Mouse (Mus musculus): ENCODE results near the gene Grm5.

The Grm5 gene

DNA sequence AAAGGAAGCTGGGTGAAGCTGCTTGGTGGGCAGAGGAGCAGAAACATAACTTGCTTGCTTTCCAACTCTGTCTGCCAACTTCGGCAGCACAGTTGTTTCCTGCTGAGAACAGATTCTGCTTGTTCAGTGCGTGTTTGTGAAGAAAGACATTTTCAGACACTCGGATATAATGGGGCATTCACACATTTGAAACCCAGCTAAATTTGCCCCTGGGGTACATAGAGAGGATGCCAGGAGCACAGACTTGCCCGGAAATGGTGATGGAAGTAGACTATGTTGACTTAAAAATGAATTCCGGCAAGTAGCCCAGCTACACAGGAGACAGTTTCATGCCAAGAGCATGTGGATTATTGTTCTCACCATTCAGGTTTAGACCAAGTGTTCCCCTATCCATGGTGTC is 342.0 kb downstream of the Grm5 start:
- no peak for DNase-seq

DNA sequence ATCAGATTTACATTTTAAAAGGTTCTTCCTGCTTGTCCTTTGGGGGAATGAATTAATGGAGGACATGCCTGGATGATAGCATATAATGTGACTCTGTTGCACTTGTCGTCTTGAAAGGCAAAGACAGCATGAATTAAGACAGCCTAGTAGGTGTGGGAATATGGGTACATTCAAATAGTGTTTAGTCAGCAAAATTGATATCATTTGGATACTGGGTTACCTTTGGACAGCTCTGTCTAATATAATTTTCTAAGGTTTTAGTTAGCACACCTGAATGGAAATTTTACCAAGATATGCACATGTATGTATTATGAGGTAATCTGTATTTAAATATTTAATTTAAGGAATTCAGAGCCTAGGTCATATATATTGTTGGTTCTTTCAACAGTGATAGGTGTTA is 353.4 kb downstream of the Grm5 start:
- no peak for DNase-seq

DNA sequence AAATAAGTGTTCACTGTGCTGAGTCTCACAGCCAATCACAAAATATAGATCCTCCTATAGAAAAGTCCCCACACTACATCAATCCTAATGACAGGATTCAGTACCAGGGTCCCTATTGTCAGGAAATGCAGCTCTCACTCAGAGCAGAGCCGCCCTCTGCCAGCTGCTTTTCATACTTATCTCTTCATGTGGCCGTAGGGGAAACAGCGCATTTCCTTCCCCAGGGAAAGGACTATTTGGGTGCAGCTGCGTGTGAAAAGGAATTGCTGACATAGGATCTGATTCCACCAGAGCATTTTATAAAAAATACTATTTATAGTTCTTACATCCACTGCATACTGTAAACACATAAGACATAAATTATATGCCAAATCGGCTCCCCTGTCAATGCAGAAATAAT is 354.3 kb downstream of the Grm5 start:
- DNase-seq, result no peak

DNA sequence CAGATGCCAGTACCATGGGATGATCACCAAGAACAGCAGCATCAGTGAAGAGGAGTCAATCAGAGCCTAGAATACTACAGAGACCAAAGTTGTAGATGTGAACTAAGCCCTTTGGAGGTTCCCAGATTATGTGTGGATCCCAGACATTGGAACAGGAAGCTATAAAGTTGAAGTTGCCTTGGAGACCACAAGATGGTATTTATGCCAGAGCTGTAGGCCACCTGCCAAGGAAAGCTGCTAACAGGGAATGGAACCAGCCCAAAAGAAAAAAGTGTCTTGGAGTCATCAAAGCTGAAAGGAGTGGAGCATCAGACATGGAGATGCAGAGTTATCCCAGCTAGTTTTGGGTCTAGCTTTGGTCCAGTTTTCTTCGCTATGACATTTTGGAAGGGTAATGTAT is 366.2 kb downstream of the Grm5 start:
- no peak for DNase-seq

DNA sequence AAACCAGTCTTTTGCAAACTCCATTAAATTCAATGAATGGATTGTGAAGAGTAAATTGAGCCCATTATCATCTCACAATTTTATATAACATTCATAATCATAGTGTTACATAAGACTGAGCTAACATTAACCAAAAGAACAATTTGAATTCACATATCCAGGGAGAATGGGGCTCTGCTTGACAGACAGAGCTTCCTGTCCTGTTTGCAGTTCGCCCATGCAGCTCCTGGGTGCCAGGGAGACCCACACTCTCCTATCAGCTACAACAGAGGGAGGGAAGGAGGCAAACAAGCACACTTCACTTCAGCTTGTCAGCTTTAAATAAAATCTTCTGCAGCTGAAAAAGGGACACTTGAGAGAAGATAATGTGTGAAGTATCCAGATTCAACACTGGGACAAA is 389.2 kb downstream of the Grm5 start:
- DNase-seq, result no peak

DNA sequence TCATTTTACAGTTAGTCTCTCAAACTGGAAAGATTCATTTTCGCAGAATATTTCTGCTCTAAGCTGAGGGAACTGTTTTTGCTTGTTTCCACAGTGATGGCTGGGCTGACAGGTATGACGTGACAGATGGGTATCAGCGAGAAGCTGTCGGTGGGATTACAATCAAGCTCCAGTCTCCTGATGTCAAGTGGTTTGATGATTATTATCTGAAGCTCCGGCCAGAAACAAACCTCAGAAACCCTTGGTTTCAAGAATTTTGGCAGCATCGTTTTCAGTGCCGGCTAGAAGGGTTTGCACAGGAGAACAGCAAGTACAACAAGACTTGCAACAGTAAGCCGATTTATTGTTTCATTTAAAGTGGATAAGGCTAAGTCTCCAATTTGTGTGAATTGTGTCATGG is 391.1 kb downstream of the Grm5 start:
- no peak for DNase-seq

DNA sequence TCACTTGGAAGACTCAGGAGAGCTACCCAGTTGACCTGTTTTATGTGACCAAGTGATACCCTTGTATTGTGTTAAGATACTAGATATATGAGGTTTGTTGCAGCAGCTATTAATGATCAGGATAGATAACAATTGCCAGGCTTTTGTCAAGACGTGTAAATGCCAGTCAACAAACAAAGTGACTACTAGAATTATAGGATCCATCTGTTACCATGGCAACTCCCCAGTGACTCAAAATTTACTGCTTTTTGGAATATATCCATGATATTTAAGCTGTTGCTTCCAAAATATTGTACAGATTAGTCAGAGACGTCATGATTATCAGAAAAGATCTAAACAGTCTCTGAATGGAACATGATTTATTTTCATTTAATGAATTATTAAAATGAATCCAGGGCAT is 399.5 kb downstream of the Grm5 start:
- DNase-seq, result no peak

DNA sequence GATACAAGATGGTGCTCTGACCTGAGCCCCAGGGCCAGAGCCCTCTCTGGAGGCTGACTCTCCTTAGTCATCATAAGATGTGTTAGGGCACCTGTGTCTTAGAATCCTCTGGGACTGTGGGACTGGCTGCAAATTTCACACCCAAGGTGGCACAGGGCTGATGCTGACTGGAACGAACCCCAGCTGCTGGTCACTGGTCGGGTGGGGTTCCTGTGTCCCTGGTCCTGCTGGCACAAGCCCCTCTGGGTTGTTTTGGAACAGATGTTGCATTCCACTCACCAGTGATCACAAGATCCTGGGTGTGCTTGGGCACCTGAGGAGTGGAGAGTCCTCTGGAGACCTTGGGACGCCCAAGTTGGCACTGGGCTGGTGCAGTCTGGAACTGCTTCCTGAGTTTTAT is 430.5 kb downstream of the Grm5 start:
- DNase-seq, result no peak

DNA sequence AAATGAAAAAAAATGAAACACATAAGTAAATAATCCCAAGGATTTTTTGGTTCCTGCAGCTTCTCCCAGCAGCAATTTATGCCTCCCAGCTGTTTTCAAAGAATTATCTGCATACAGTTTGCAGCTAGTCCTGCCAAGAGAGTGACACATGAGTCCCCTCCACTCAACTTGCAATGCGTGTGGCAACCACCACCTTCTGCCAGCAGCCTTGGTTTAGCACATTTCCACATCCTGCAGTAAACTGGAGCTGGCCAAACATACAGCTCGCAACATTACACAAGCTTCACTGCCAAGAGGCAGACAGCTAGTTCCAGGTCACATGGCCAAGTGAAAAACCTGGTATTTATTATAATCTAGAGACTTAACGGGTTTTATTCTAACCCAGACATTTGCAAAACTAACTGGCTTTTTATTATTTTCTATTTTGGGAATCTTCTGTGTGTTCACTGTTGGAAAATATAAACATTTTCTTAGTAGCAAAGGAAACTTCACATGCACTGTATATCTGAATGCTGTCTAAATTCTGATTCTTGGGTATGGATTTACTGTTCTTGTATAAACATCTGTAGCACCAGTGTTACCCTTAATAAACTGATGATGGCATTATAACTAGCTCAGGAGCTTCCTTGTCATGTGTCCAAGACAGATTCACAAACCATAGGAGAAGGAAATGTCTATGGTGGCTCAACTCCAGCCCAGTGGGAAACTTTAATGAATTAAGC is 443.6 kb downstream of the Grm5 start:
- no peak for DNase-seq

DNA sequence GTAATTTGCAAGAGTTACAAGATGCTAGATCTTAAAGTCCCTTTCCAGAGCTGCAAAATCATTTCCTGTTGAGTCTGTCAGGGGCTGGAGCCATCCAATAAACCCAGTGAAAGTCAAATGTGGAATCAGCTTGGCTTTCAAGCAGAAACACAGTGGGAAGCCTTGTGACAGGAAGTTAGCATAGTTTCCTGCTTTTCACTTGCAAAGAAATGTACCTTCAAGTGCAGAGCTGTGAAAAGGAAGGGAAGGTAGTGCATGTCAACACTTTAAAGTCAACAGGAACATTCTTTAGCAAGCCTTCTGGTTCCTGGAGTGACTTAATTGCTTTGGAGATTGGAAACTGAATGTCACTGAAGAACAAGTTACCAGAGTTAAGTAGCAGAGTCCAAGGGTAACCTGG is 463.4 kb downstream of the Grm5 start:
- no peak for DNase-seq

DNA sequence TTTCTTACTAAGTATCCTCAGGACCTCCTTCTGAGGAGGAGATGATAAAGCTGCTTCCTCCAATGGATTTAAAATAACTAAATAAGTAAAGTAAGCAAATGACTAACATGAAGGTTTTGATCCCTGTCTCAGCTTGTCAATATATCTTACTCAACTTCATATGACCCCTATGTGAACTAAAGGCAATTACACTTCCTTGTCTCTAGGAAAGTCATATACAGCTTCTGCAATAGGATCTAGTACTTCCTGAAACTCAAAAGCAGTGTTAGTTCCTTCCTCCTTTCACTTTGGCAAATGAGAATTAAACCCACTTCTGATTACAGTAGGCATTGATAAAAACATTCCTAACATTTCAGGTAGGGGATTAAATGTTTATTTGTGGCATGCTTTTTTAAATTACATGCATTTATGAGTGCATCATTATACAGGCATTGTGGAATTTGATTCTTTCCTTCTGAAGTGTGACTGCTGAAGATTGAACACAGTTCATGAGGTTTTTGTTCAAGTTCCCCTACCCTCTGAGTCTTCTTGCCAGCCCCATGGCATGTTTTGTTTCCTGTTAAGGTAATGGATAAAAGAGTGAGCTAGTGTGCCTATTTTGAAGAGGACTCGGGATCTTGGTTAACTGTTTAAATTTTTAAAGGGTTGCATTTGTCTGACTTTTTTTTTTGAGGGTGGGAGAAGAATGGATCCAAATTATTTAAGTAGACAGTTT is 470.4 kb downstream of the Grm5 start:
- no peak for DNase-seq

DNA sequence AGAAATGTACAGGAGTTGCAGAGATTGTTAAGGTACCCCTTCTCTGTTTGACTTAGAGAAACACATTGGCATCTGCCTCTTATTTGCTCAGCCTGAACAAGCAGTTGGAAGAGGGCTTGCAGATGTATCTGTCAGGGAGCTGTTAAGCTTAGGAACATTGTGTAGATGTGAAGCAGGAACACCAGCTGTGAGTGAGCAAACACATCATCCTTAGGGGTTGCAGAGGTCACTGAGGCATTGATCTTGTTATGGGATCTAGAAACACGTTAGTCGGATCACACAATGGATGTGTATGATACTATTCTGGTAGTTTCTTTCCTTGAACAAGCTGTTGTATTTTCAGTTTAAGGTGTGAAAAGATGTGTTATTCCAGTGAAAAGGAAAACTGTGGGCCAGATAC is 472.5 kb downstream of the Grm5 start:
- no peak for DNase-seq

DNA sequence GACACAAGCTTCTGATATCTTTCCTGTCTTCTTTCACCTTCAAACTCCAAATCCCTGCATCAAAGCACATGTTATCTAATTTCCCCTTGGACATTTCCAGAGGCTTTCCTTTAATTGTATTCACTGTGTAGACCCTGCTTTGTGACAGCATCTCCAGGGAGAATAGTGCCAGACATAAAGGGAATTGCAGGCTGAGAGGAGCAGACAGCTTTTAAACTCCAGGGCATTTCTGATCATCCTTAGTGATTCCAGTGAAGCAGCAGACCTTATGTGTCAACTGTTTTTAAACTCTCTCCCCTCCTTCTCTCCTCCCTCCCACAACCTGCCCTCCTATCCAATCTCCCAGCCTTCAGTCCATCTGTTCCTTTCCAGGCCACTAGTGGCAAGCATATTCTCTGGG is 507.1 kb downstream of the Grm5 start:
- no peak for DNase-seq

DNA sequence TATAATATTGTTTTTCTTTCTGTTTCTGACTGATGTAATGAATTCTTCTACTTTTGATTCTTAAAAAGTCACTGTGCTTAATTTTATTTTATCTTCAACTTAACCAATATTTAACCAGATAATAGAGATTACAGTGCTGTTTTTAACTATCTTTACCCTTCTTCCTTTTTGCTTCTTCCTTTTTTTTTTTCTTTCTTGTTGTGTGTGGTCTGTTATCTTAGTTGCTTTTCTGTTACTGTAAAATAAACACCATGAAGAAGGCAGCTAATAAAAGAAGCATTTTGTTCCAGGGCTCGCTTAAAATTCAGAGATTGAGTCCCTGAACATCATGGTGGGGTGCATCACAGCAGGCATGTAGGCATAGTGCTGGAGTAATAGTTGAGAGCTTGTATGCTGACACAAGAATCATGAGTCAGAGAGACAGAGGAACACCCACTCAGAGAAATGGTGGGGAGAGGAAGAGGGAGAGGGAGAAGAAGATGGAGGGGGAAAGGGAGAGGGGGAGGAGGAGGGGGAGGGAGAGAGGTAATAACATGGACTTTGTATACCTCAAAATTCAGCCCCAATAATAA is 512.7 kb downstream of the Grm5 start:
- no peak for DNase-seq

DNA sequence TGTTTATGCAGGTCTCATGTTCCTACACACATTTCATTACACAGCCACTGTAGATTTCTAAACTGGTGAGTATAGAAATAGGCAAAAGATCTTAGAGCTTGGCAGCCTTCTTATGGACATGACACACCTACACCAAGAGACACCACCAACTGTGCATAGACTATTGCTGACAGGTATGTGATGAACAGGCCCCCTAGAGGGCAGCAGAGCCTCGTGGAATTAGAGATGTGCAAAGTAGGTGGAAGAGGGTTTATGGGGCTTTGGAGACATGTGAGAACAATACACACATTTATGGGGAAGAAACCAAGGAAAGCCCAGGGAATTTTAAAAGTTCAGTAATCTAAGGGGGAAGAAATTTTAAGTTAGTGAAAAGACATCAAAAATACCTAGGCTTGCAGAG is 513.7 kb downstream of the Grm5 start:
- peak; percentile 61 for DNase-seq

DNA sequence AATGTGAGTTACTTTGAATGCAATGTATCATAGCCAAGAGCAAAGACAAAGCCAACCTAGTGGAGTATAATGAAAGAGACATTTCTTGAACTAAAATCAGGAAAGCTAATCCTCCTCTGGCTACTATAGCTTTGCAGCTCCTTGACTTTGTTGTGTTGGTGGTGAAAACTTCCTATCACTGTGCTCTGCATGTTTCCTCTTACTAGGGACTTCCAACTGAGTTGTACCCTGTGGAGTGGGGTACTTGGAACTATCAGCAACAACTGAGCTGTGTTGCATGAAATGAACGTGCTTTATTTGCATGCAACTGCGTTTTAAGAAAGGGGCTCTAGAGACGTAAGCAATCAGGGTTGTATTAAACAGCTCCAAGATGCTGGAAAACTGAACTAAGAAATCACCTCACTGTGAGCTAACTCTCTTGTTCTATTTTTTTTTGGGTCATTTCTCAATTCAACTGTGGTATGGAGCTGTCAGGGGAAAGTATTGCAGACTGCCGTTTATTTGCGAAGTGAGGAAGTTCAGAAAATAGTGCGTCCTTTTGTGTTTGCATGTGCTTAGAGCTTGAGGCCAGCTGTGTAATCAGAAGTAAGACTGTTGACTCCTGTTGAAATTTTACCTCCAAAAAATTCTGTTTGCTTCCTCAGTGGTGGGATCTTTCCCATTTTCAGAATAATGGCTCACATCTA is 532.9 kb downstream of the Grm5 start:
- DNase-seq, result no peak

DNA sequence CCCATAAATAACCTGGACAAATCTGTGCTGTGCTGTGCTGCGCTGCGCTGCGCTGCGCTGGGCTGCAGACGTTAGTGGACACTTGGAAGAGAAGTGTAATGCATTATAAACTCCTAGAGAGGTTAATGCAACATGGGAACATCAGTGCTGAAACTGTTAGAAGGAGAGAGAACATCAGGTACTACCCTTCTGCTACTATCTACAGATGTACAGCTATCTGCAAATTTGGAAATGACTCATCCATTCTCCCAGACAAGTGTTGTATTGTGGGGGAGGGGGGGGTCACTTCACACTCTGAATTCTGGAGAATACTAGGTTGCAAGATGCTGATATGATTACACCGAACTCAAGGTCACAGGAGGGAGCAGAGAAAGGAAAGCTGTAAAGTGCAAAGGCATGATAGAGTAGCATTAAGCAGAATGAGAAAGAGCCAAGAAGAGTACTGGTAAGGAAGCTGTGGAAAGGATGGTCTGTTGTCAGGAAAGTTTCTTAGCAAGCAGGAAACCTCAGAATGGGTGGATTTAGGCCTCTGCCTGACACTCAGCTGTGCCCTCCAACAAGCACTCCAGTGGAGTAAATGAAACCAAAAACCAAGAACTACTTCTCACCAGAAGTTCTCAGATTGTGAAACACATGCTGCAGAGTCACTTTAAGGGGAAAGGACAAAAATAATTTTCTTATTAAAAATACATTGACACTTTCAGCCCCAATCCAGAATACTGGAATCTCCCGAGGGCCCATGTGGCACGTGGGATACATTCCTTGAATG is 544.3 kb downstream of the Grm5 start:
- DNase-seq, result no peak

DNA sequence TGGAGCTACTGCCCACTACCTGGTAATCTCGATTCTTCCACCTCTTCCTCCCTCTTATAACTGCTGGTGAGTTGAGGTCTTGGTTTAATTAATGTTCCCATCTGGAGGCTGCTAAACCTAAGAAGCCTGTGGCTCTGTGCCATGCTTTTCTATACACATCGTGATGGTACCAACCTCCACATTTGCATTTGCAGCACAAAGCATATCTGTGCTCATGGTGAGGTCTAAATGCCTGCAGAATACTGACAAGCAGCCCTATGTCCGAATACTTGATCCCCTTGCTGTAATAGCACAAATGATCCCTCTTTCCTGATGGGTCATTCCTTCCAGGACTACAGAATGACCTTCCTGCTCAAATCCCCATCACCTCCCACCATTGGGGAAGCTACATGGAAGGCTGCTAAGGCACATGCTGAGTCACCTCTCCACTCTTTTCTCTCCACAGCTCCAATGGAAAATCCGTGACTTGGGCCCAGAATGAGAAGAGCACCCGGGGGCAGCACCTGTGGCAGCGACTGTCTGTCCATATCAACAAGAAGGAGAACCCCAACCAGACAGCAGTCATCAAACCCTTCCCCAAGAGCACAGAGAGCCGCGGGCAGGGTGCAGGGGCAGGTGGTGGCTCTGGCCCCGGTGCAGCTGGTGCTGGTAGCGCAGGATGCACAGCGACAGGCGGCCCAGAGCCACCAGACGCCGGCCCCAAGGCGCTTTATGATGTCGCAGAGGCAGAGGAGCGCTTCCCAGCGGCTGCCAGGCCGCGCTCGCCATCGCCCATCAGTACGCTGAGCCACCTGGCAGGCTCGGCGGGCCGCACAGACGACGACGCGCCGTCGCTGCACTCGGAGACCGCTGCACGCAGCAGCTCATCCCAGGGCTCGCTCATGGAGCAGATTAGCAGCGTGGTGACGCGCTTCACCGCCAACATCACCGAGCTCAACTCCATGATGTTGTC is 545.8 kb downstream of the Grm5 start:
- DNase-seq, result no peak

DNA sequence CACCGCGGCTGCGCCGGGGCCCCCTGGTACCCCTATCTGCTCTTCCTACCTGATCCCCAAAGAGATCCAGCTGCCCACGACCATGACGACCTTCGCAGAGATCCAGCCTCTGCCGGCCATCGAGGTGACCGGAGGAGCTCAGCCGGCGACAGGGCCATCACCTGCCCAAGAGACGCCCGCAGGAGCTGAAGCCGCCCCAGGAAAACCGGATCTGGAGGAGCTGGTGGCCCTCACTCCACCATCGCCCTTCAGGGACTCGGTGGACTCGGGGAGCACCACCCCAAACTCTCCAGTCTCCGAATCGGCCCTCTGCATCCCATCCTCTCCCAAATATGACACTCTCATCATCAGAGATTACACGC is 546.5 kb downstream of the Grm5 start:
- DNase-seq, result no peak

DNA sequence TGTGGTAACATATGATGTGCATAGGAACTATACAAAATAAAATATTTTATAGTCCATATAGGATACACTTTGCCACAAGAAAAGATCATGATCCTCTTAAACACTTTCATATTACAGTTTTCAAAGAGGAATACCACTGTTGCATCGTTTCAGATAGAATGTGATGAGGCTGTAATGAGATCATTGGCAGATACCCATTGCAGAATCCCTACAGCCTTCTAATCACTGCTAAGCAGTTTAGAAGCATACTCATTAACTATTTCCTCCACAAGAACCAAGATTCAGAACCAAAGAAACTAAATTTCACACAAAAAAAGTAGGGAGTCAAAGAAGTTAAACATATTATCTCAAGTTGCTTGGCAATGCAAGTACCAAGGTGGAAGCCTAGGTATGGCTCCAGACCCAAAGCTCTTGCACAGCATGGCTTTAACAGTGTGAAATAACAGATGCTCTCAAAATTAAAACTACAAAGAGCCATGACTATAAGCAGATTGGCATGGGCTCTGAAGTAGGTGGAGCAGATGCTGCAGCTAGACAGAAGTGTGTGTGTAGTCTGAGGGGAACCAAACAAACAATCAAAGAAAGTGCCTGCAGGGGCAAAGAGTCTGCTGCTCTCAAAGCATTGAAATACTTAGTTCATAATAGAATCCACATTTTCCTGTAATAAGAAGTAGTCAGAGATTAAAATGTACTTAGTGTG is 575.7 kb downstream of the Grm5 start:
- no peak for DNase-seq

DNA sequence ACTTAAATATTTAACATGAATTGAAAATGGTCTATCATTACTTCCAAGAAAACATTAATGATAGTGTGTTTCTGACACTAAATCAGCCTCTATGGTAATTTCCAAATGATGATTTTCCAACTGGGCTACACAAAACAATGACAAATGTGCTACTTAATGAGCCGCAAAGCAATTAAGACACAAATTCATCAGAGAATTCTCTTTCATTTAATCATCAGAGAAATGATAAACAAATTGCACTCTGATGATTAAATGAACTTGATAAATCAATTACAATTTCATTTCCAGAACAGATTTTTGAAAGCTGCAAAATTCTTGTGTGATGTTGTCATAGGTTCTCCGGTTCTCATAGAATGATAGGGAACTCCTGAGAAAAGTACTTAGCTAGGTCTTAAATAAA is 577.6 kb downstream of the Grm5 start:
- no peak for DNase-seq
